20 mouse cellular contexts compared by ENCODE assay signal in genomic region chr6:99491146-99491545, GRCm38 (mm10). TPM values are rescaled to one million over a fixed set of nuclear protein-coding genes. Genes with fewer than 3 reads are reported as not detected.
DNase-seq lines count a peak whose midpoint lies in the region; ATAC-seq and TF ChIP-seq lines count a peak whose summit lies in the region.
"Had no signal": no experiment of that assay in that cellular context is flagged by ENCODE, and none has a peak within 500 bp of the region (broad histone marks: within the 10 kb centered on the region; RNA-seq: fewer than 3 reads in every experiment).

No protein-coding gene starts in this region.

- H3K9me3 ChIP-seq in heart, embryonic 16.5 days (replicated peaks; ENCODE audit: control insufficient read depth, low read length) = no peaks in the 10 kb centered on the region
- no peaks in the 10 kb centered on the region for H3K9me3 ChIP-seq in CH12.LX (replicated peaks; ENCODE audit: low read length)
- H3K9me3 ChIP-seq in intestine, embryonic 16.5 days (ENCODE audit: control insufficient read depth, low read length) = no peaks in the 10 kb centered on the region
- H3K9me3 ChIP-seq in hindbrain, embryonic 13.5 days = no peaks in the 10 kb centered on the region
- H3K9me3 ChIP-seq: embryonic facial prominence, embryonic 13.5 days; forebrain, embryonic 12.5 days; heart, embryonic 12.5 days; hindbrain, embryonic 10.5 days; hindbrain, embryonic 15.5 days had no signal

- H3K4me1 ChIP-seq in heart, embryonic 16.5 days (ENCODE audit: control insufficient read depth, insufficient read depth, low read length) = peaks cover 8% of the 10 kb centered on the region
- H3K4me1 ChIP-seq in heart, adult 2 months (ENCODE audit: control insufficient read depth, insufficient read depth, low read length) = peaks cover 3% of the 10 kb centered on the region
- H3K4me1 ChIP-seq in CH12.LX (ENCODE audit: control insufficient read depth in 1 of 2, insufficient read depth in 2 of 2) = peaks cover 15 to 31% of the 10 kb centered on the region in 2 experiments
- H3K4me1 ChIP-seq in intestine, embryonic 16.5 days (ENCODE audit: control insufficient read depth, insufficient read depth, low read length) = peaks cover 34% of the 10 kb centered on the region
- peaks cover 2% of the 10 kb centered on the region for H3K4me1 ChIP-seq in hindbrain, embryonic 13.5 days (replicated peaks)

- no peak overlapping the region for H3K4me2 ChIP-seq in heart, embryonic 16.5 days (ENCODE audit: low read depth, low read length)
- no peak overlapping the region for H3K4me2 ChIP-seq in CH12.LX (ENCODE audit: insufficient read depth, low read depth, poor library complexity, severe bottlenecking)
- no peak overlapping the region for H3K4me2 ChIP-seq in intestine, embryonic 16.5 days (ENCODE audit: low read depth, low read length)
- H3K4me2 ChIP-seq in hindbrain, embryonic 13.5 days = no peak overlapping the region
- H3K4me2 ChIP-seq: embryonic facial prominence, embryonic 13.5 days; forebrain, embryonic 12.5 days; heart, embryonic 12.5 days; hindbrain, embryonic 15.5 days had no signal

- dilution Hi-C loops in CH12.LX (cut with MboI; ENCODE audit: extremely low pct_ligation_motif_present, extremely low pct_unique_long_range_greater_than_20kb, low sequenced_read_pairs) = no loop called here

- no peaks in the 10 kb centered on the region for H3K36me3 ChIP-seq in heart, embryonic 16.5 days (ENCODE audit: control insufficient read depth, insufficient read depth)
- peaks cover 1% of the 10 kb centered on the region; the same call in 1 of the 2 replicates for H3K36me3 ChIP-seq in heart, adult 2 months (ENCODE audit: control insufficient read depth, insufficient read depth, low read length)
- no peaks in the 10 kb centered on the region for H3K36me3 ChIP-seq in CH12.LX (replicated peaks in 1 of 2; ENCODE audit: control insufficient read depth in 1 of 2, insufficient read depth in 1 of 2, low read length in 1 of 2)
- no peaks in the 10 kb centered on the region for H3K36me3 ChIP-seq in intestine, embryonic 16.5 days (ENCODE audit: control insufficient read depth, insufficient read depth, low read length)
- H3K36me3 ChIP-seq in hindbrain, embryonic 13.5 days = no peaks in the 10 kb centered on the region
- H3K36me3 ChIP-seq: embryonic facial prominence, embryonic 13.5 days; forebrain, embryonic 12.5 days; heart, embryonic 12.5 days; hindbrain, embryonic 10.5 days; hindbrain, embryonic 15.5 days had no signal

- no peak overlapping the region for H3K9ac ChIP-seq in heart, embryonic 16.5 days (ENCODE audit: low read length)
- H3K9ac ChIP-seq in heart, adult 2 months (ENCODE audit: low read depth, low read length) = no peak overlapping the region
- H3K9ac ChIP-seq in CH12.LX (ENCODE audit: insufficient read depth, low read depth) = no peak overlapping the region
- H3K9ac ChIP-seq in intestine, embryonic 16.5 days (ENCODE audit: low read depth, low read length) = no peak overlapping the region
- no peak overlapping the region for H3K9ac ChIP-seq in hindbrain, embryonic 13.5 days
- H3K9ac ChIP-seq: embryonic facial prominence, embryonic 13.5 days; forebrain, embryonic 12.5 days; heart, embryonic 12.5 days; hindbrain, embryonic 15.5 days had no signal

- no peak for TF ChIP-seq CTCF in heart, adult 2 months (IDR thresholded peaks at IDR 0.05)
- TF ChIP-seq CTCF in CH12.LX (conservative IDR thresholded peaks at IDR 0.05 in 1 of 2, IDR thresholded peaks at IDR 0.05 in 1 of 2; ENCODE audit: low read depth in 2 of 2, low read length in 2 of 2) = no peak

- WGBS in heart, embryonic 16.5 days = 62% methylated on average over 3 of the region's 3 CpGs
- 71% methylated on average over 3 of the region's 3 CpGs for WGBS in heart, adult 2 months
- 69% methylated on average over 3 of the region's 3 CpGs for WGBS in intestine, embryonic 16.5 days
- 85% methylated on average over 3 of the region's 3 CpGs for WGBS in hindbrain, embryonic 13.5 days

- no peaks in the 10 kb centered on the region for H3K27me3 ChIP-seq in heart, embryonic 16.5 days (ENCODE audit: control insufficient read depth, insufficient read depth, low read length)
- H3K27me3 ChIP-seq in heart, adult 2 months (ENCODE audit: control insufficient read depth, insufficient read depth, low read length) = no peaks in the 10 kb centered on the region
- H3K27me3 ChIP-seq in CH12.LX (replicated peaks) = no peaks in the 10 kb centered on the region
- no peaks in the 10 kb centered on the region for H3K27me3 ChIP-seq in intestine, embryonic 16.5 days (replicated peaks; ENCODE audit: control insufficient read depth, insufficient read depth, low read length)
- H3K27me3 ChIP-seq in hindbrain, embryonic 13.5 days = peaks cover 14% of the 10 kb centered on the region; the same call in 1 of the 2 replicates
- H3K27me3 ChIP-seq: embryonic facial prominence, embryonic 13.5 days; forebrain, embryonic 12.5 days; heart, embryonic 12.5 days; hindbrain, embryonic 15.5 days had no signal

- in situ Hi-C loops in CH12.LX (cut with MboI; ENCODE audit: low pct_ligation_motif_present, low pct_unique_long_range_greater_than_20kb, low sequenced_read_pairs) = no loop called here

- 0 out of 2 replicates have a peak, but pooled peaks have one; percentile 55 for ATAC-seq in heart, embryonic 16.5 days (replicated peaks; ENCODE audit: extremely low read depth, insufficient read depth, low FRiP score)
- ATAC-seq in intestine, embryonic 16.5 days = peak; percentile 35; the same call in 1 of the 2 replicates
- ATAC-seq in hindbrain, embryonic 13.5 days (ENCODE audit: low FRiP score) = no peak
- ATAC-seq: forebrain, embryonic 16.5 days had no signal

- intact Hi-C loops in heart, adult 2 months (cut with DNase I) = no loop called here

- no peak overlapping the region for H3K27ac ChIP-seq in heart, embryonic 16.5 days (ENCODE audit: low read length)
- no peak overlapping the region for H3K27ac ChIP-seq in heart, adult 2 months
- H3K27ac ChIP-seq in CH12.LX (ENCODE audit: insufficient read depth, low read depth) = no peak overlapping the region
- peak overlapping the region; percentile 82 for H3K27ac ChIP-seq in intestine, embryonic 16.5 days (ENCODE audit: low read length)
- no peak overlapping the region for H3K27ac ChIP-seq in hindbrain, embryonic 13.5 days
- H3K27ac ChIP-seq: embryonic facial prominence, embryonic 13.5 days; forebrain, embryonic 12.5 days; hindbrain, embryonic 10.5 days; hindbrain, embryonic 15.5 days had no signal

- no peak for TF ChIP-seq EP300 in heart, adult 2 months (IDR thresholded peaks at IDR 0.05; ENCODE audit: insufficient read depth, low read depth, low read length)
- TF ChIP-seq EP300 in CH12.LX (IDR thresholded peaks at IDR 0.05; ENCODE audit: low read length) = no peak

- H3K79me2 ChIP-seq in heart, adult 2 months (replicated peaks; ENCODE audit: control insufficient read depth, insufficient read depth, low read length) = no peaks in the 10 kb centered on the region
- no peaks in the 10 kb centered on the region for H3K79me2 ChIP-seq in CH12.LX (replicated peaks; ENCODE audit: control insufficient read depth, extremely low read depth, insufficient read depth, poor library complexity, severe bottlenecking)

- no peak overlapping the region for H3K4me3 ChIP-seq in heart, embryonic 16.5 days (ENCODE audit: low read length)
- no peak overlapping the region for H3K4me3 ChIP-seq in heart, adult 2 months
- no peak overlapping the region for H3K4me3 ChIP-seq in CH12.LX (replicated peaks in 1 of 3; ENCODE audit: low read depth in 2 of 3, low read length in 2 of 3, poor library complexity in 1 of 3)
- no peak overlapping the region for H3K4me3 ChIP-seq in intestine, embryonic 16.5 days (ENCODE audit: low read length)
- H3K4me3 ChIP-seq in hindbrain, embryonic 13.5 days = no peak overlapping the region
- H3K4me3 ChIP-seq: embryonic facial prominence, embryonic 13.5 days; forebrain, embryonic 12.5 days; heart, embryonic 12.5 days; hindbrain, embryonic 10.5 days; hindbrain, embryonic 15.5 days had no signal

- peak; percentile 22 to 39 for DNase-seq in adrenal gland, postnatal 36 days
- DNase-seq in adrenal gland, adult 18-20 months (ENCODE audit: low spot score in 2 of 2) = no peak
- no peak for DNase-seq in heart, adult 2 months
- no peak for DNase-seq in CH12.LX (ENCODE audit: extremely low read depth)
- DNase-seq: adrenal gland, postnatal 14 days; cerebellum, adult 11 months; cerebellum, adult 8-10 months; cerebellum, postnatal 14 days; heart, postnatal 14 days; kidney, adult 2 months; kidney, postnatal 10 days had no signal

- TF ChIP-seq POLR2A in heart, adult 2 months (IDR thresholded peaks at IDR 0.05; ENCODE audit: insufficient read depth, low read depth, low read length) = no peak
- TF ChIP-seq POLR2A in CH12.LX (IDR thresholded peaks at IDR 0.05; ENCODE audit: low read depth, low read length) = no peak

- no peak for TF ChIP-seq RAD21 in CH12.LX (IDR thresholded peaks at IDR 0.05; ENCODE audit: low read depth, low read length)

TF ChIP-seq in CH12.LX, 34 proteins besides CTCF, POLR2A, EP300 and RAD21:
- TF ChIP-seq ZMIZ1 (IDR thresholded peaks at IDR 0.05; ENCODE audit: low read depth, low read length) = no peak
- 0 out of 2 replicates have a peak, but pooled peaks have one; percentile 15 for TF ChIP-seq ZNF384 (IDR thresholded peaks at IDR 0.05; ENCODE audit: low read depth, low read length)
TF ChIP-seq in CH12.LX: peak in this region for 1.

RNA-seq across cellular contexts. Expression of gene Foxp1, which starts 31.4 kb away (rescaled TPM):
- total RNA-seq in adrenal gland, postnatal 36 days (2021) = 10 to 100 TPM; 39.0 to 40.6 TPM
- total RNA-seq in adrenal gland, adult 18-20 months (2021) = 10 to 100 TPM; 35.8 to 46.8 TPM
- 59.0 and 67.8 TPM in 2 replicates for polyA plus RNA-seq in heart, embryonic 16.5 days (2015; fragmentation: Nextera tagmentation; extraction: Ambion mirVana)
- 10 to 100 TPM; 26.4 to 31.6 TPM for total RNA-seq in heart, adult 2 months (2021)
- polyA plus RNA-seq in heart, adult 2 months (2012; rRNA removed) = 22.9 and 29.1 TPM in 2 replicates
- total RNA-seq in CH12.LX (2012; rRNA removed) = 75.1 and 105 TPM in 2 replicates
- total RNA-seq in CH12.LX (2014; rRNA removed) = 59.5 and 66.5 TPM in 2 replicates
- polyA plus RNA-seq in CH12.LX (2012; ENCODE audit: insufficient read length, low read depth) = 75.6 and 87.4 TPM in 2 replicates
- 74.8 and 74.9 TPM in 2 replicates for polyA plus RNA-seq in intestine, embryonic 16.5 days (2015; fragmentation: Nextera tagmentation; extraction: Ambion mirVana)
- polyA plus RNA-seq in hindbrain, embryonic 13.5 days (2015; fragmentation: Nextera tagmentation; extraction: Ambion mirVana) = 64.7 and 66.6 TPM in 2 replicates

Comparison
In these comparisons a context has a peak if more than half of its experiments do, and no peak if none do; other contexts are left out.
1. DNase-seq: peak in adrenal gland, postnatal 36 days (2 of 2); none in adrenal gland, adult 18-20 months (0 of 2), heart, adult 2 months (0 of 2) and CH12.LX (single experiment).